Mouse (Mus musculus) lung, postnatal 14 days (tissue): ENCODE results near the gene Rnf214.

Experiments
- DNase-seq: peaks from one replicate; pipeline ENCODE4 v3.0.0; 2021

The Rnf214 gene

DNA sequence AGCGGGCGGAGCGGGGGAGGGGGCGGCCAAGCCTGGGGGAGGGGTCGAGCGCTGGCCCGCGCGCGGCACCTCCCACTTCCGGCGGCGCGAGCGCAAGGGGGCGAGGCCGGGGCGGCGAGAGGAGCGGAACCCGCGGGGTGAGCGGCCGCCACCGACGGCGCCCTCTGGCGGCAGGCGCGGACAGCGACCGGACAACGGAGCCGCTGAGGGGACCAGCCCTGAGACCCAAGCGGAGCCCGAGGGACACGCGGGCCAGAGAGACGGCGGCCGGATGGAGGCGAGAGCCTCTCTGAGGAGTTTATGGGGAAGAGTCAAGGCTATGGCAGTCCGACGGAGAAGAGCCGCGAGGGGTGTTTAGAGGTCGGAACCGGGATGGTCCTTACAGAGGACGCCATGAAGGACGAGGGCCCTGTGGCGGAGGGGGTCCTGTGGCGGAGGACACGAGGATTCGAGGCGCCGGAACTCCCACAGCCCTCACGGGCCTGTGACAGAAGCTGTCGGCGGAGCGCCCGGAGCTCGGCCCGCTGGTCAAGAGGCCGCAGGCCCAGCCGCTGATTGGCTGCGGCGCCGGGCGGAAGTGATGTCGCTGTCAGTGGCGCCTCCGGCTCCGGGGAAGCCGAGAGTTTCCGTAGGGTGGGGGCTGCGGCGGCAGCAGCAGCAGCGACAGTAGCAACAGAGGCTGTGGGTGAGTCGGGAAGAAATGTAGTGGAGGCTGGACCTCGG is at the start of gene Rnf214, which contains the start of gene Pcsk7:
TSS of gene Rnf214 (minus strand) at position 557 of the 723 bp plus-strand sequence.
TSS of gene Pcsk7 (plus strand) at position 143 of the 723 bp plus-strand sequence.
- peak; percentile 92 for DNase-seq

- DNase-seq: peak; percentile 90
These were observed 48.6 kb upstream of the Rnf214 start, which contains the start of gene Sidt2 for GRCm38 (mm10) chr9:45955107-45955963. Gene Sidt2, minus strand, starts transcription at chr9:45955258.

DNA sequence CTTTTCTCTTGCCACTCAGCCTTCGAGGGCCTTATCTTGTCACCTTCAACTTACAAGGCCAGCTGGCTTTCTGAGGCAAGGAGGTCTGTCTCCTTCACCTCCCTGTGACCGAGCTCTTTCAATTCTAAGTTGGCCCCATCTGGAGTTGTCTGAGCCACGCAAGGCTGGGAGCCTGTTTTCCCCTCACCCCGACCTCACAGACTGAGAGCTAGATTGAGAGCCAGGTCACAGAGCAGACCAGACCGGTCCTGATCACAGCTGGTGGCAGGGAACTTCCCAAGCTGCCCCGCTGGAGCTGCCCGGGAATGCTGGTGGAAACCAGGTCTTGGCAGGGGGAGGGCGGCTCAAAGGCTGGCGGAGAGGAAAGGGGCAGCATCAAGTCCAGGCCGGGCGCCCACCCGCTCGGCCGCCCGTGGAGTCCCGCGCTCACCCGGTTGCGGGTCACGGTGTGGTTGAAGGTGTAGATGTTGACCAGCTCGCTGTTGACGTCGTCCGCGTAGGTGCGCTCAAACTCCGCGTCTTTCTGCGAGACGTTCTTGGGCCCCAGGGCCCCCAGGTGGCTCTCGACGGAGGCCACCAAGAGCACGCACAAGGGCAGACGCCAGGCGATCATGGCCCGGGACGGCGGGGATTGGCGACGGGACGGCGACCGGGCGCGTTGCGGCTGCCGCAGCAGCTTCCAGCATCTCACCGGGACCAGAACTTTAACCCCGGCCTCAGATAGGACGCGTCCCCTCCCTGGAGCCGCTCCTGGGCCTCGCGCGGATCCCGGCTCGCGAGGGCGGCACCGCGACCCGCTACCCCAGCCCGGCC is 47.8 kb upstream of the Rnf214 start:
- DNase-seq: peak; percentile 51

GRCm38 (mm10) chr9:45953511-45954293 is 47.0 kb upstream of the Rnf214 start:
- peak; percentile 28 for DNase-seq

DNA sequence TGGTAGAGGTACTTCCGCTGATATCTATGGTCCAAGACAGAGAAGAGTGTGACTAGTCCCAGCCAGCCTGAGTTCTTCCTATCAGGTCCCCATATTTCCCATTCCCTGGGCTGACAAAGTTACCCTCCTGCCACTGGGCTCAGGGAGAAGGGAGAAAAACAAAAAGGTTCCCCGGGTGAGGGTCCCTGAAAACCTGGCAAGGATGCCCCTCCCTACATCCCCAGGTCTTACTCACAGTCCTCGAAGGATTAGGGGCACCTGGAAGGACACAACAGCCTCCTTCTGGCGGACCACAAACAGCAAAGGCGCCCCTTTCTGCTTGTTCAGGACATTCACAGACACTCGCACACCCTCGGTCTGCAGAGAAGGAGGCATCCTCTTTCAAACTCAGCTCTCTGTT is 46.2 kb upstream of the Rnf214 start:
- DNase-seq: no peak

DNA sequence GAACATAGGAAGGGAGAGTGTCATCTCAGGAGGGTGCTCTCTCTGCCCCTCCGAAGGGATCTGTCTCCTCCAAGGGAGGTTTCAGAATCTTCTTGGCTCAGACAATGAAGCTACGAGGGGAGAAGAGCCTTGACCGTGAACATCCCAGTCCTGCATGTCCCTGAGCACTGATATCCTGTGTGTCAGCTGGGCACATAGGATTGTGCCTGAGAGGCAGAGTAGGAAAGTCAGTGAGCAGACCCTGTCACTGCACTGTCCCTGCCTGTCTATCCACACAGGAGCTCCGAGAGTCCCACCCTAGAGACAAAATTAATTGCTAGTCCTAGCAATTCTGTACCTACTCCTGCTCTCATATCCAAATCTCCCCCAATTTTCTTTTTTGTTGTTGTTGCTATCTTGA is 45.3 kb upstream of the Rnf214 start:
- DNase-seq: no peak

GRCm38 (mm10) chr9:45946872-45947183 is 40.1 kb upstream of the Rnf214 start:
- DNase-seq: no peak

DNA sequence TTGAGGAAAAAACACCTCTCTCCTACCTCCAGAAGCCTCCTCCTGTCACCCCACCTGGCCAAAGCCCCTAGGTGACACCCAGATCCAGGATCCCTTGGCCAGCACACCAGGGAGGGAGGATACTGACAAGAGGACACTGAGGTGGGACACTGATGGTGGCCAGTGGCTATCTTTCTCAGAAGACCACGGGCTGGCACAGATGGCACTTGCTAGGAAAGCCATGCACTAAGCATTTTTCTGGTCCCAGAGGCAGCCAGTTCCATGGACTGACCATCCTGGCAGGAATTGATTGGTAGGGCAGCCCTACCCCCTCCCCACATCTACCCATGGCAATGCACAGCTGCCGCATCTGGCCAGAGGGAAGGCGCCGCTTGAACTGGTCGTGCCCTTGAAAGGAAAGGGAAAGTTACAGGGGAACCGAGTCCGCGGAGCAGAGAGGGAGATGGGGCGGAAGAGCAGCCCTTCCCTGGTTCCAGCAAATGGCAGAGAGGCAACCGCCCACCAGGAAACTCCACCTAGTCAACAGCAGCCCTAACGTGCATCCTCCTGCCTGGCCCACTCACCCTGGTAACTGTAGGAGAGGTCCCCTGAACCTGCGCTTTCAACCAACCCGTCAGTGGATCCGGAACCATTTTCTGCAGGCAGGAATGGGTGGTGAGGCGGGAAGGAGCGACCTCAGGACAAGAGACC is 39.6 kb upstream of the Rnf214 start:
- no peak for DNase-seq

DNA sequence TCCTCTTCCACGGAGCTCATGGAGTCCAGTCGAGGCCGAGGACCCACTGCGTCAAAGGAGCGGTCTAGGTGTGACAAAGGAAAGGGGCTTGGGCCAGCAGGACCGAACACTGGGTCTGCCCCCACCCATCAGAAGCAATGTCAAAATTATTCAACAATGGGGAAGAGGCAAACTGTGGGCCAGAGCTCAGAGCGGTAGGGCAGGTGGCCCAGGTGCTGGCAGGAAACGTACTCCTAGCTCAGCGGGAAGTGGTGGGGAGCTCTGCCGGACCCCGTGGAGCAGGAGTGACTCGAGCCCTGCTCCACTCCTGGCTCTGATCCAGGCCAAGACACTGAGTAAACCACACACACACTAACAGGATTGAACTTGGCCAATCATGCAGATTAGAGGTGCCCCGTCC is 39.0 kb upstream of the Rnf214 start:
- DNase-seq: no peak

- no peak for DNase-seq
These were observed 38.0 kb upstream of the Rnf214 start for GRCm38 (mm10) chr9:45944506-45945400.

DNA sequence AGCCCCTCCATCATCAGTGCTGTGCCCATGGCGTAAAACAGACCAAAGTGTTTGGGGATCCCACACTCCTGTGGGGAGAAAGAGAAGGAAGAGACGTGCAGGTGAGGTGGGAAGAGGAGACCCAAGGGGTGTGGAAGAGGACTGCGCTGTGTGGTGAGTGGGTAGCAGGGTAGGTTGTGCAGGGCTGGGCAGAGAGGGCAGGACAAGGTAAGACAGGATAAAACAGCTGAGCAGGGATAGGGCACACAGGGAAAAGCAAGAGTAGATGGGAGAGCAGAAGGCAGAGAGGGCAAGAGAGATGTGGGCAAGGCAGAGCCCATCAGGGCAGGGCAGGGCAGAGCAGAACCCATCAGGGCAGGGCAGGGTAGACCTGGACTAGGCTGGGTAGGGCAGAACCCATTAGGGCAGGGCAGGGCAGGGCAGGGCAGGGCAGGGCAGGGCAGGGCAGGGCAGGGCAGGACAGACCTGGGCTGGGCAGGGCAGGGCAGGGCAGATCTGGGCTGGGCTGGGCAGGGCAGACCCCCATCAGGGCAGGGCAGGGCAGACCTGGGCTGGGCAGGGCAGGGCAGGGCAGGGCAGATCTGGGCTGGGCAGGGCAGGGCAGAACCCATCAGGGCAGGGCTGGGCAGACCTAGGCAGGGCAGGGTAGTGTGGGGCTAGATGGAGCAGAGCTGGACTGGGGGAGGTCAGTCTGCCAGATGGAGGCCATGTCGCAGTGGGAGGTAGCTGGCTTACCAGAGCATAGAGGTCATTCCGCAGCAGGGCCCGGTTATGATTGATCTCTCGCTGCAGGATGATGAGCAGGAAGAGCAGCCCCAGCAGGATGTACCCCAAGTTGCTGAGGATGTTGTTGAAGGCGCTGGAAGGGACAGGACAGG is 37.2 kb upstream of the Rnf214 start:
- DNase-seq: no peak

DNA sequence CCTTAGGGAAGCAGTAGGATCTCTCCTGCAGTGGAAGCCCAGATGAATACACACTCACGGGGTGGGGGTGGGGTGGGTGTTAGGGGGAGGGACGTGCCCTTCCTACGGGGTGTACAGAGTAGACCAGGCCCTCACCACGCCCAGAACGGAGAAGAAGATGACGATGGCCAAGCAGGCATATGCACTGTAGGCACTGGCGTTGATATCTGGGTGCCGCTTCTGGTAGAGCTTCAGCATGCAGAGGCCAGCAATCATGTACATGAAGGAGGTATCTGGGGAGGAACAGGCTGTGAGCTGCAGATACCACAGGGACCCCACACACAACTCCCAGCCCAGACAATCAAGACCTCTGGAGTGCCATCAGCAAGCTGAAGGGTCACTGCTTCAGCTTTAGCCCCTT is 36.2 kb upstream of the Rnf214 start:
- DNase-seq: no peak

DNA sequence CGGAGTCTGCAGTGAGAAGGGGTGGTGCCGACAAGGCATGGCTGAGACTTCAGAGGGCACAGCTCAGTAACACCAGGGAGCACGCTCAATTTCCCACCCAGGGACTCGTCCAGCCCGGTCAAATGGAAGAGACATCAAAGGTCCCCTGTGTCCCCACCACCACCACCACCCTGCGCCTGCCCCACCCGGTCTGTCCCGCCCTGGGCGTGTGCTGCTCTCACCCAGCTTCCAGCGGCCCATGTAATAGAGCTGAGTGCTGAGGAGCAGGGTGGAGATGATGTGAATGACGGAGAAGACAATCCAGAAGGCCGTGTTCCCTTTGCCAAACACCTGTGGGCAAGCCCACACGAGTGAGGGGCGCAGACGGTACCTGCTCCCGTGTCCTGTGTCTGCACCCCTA is 35.8 kb upstream of the Rnf214 start:
- DNase-seq: no peak

DNA sequence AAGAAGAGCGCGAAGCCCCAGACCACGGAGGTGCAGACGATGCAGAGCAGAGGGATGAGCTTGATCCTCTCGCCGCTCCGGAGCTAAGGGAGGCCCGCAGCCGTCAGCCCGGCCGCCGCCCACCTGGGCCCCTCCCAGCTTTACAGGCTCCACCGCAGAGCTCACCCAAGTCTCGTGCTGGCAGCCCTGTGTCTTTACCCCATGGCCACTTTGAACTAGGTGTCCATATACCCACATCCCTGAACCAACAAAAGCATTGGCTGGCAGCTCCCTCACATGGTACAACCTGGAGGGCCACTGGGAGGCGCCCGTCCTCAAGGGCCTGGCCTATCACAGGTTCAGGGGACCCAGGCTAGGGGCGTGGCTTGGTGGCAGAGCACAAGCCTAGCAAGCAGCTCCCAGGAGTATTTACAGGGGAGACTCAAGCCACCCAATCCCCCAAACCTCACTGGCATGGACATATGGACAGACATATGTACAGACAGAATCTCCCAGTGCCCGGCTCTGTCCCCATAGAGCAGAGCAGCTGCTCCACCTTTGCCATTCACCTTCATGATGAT is 34.7 kb upstream of the Rnf214 start:
- no peak for DNase-seq

GRCm38 (mm10) chr9:45939794-45940193 is 33.1 kb upstream of the Rnf214 start:
- no peak for DNase-seq

DNA sequence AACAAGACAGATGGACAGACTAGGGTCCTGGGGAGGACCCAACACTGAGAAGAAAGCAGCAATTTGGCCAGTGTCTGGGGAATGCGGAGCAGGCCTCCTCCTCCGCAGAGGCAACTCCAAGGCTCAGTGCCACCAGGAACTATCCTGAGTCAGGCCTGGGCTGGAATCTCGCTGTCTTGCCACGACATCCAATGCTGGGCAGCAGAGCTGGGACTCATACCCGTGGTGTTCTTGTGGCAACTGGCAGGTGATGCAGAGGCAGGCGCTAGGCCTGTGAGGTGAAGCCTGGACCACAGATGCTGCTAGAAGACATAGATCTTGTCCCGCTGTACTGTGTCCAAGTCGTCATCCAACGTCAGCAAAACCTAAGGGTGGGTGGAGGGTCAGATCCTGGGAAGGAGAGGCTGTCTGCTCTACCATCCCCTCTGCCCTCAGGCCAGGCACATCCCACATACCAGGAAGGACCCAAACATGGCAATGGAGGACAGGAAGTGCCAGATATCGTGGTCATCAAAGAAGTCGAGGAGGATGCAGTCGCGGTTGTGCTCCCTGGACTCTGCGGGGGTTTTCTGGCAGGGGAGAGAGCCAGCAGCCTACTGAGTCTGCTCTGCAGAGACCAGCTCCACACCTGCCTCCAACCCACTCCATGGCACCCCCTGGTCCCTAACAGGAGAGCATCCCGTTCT is 32.4 kb upstream of the Rnf214 start:
- no peak for DNase-seq

DNA sequence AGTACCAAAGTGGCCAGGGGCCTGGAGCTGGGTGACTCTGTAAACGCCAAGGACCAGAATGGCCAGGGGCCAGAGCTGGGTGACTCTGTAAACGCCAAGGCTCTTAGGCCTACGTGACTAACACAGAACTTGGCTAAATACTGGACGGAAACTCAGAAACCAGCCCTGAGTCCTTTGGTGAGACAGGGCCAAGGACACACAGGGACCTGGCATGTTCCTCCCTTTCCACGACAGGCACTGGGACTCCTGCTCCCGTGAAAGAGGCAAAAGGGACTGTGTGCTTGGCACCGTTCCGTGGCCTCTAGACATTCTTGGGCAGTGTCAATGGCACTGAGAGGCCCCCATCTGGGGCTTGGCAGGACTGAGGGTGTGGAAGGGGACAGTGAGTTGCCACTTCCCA is 31.4 kb upstream of the Rnf214 start:
- DNase-seq: no peak

DNA sequence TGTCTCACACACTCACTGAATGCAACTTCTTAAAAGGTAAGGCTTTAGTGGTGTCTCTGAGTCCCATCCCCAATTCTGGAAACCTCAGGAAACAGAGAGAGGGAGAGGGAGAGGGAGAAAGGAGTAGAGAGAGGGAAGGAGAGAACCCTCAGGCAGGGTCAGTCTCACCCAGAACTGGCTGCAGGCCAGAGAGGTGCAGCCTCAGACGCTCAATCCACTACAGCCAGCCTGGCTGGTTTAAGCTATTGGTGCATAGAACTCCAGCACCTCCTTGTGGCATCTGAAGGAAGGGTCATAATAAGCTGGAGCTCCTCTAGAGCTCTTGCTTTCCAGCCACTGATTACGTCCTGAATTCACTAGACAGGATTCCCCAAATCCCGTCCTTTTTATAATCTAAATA is 30.2 kb upstream of the Rnf214 start:
- DNase-seq: peak; percentile 79
